Mouse (Mus musculus) frontal cortex, postnatal 14 days (tissue): ENCODE data around the gene Gga1.

Experiments
- DNase-seq, 2 experiments: peaks; one replicate each; pipeline ENCODE4 v3.0.0; 2022; ENCODE audit warnings: low spot score in 2 of 2

Gga1 gene

DNA sequence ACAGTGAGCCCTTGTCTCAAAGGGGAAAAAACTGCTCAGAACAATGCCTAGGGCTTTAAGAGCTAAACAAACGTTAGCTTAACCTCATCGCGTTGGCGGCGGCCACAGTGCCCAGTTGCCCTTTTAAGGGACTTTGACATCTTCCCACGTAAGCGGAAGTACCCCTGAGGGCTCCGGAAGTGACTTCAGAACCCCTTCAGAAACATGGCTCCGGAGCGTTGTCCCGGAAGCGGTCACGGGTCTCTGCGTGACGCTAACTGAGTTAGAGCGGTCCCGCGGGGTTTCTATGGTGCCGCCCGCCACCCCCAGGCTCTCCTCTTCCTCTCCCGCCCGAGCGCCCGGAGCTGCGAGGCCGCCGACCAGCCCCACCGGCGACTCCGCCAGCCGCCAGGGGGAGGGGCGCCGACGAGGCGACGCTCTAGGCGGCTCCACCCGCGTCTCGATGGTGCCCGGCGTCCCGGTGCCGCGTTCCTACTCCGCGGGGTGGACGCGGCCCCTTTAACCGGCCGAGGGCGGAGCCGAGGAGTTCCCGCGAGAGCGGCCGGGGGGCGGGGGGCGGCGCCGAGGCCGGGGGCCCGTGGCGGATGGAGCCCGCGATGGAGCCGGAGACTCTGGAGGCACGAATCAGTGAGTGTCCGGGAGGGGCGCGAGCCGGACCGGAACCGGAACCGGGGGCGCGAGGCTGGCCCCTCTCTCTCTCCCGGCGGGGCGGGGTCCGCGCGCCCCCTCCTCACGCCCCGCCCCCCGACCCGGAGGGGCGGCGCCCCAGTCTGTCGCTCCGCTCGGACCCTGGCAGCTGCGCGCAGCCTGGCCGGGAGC, at the start of gene Gga1:
Gene Gga1 (plus strand): TSS at position 200 of the 819 bp plus-strand sequence.
- DNase-seq = peak; percentile 93 to 95

DNA sequence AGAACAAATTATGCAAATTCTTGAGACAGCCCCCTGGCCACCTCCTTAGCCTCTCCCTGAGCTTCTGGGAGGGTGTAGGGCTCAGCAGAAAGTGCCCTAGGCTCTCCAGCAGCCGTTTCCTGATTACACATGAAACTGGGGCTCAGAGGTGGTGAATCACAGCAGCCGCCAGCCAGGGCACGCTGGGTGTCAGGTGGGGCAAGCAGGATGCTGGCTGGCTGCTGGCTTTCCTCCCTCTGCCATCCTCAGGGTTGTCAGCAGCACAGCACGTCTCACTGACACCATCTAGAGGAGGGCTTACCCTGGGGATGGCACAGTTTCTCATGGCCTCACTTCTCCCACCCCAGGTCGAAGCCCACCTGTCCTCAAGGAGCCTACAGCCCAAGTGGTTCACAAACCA, 48.7 kb upstream of the Gga1 start:
- DNase-seq = no peak

DNA sequence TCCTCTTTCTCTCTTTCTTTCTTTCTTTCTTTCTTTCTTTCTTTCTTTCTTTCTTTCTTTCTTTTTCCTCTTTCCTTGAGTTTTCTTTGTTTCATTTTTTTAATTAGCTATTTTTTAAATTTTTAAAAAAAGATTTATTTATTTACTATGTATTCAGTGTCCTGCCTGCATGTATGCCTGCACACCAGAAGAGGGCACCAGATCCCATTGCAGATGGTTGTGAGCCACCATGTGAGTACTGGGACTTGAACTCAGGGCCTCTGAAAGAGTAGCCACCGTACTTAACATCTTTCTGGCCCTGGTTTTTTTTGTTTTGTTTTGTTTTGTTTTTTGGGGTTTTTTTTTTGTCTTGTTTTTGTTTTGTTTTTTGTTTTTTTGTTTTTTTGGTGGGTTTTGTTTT, 47.4 kb upstream of the Gga1 start:
- no peak for DNase-seq

DNA sequence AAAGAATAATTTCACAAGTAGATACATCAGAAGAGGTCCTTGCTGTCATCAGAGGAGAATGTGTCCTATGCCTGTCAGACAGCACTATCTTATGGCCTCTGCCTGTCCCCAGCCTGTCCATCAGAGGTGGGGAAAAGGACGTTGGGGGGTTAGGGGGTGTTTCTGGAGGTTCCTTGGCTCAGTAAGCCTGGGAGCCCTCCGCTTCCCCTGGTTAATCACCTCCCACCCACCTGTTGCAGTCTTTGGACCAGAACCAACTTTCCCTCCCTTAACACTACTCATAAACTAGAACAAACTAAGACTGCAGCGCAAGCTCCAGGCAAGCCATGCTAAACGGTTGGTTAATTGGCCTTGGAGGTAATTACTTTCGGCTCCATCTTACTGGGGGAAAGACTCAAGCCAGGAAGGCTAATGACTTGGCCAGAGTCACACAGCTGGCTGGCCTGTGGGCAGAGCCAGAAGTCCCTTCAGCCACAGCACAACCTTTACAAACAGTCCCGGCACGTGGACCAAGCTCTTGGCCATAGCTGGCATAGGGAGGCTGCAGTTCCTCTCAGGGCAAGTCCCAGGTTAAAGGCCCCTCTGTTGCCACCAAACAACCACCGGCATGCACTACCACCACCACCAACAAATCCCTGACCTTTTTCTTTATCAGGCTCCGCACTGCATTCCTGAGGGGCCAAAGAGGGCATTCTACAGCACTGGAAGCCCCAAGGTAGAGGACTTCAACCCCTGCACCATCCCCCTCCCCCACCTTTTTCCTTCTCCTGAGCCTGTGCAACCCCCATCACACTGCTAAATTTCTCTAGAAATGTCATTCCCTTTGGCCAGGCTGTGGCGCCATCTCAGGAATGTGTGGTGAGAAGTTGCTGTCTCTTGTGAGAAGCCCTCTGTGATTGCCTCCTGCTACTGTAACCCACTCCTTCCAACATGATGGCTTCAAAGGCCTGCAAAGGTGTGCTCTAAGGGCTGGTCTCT, 46.0 kb upstream of the Gga1 start:
- DNase-seq = no peak

DNA sequence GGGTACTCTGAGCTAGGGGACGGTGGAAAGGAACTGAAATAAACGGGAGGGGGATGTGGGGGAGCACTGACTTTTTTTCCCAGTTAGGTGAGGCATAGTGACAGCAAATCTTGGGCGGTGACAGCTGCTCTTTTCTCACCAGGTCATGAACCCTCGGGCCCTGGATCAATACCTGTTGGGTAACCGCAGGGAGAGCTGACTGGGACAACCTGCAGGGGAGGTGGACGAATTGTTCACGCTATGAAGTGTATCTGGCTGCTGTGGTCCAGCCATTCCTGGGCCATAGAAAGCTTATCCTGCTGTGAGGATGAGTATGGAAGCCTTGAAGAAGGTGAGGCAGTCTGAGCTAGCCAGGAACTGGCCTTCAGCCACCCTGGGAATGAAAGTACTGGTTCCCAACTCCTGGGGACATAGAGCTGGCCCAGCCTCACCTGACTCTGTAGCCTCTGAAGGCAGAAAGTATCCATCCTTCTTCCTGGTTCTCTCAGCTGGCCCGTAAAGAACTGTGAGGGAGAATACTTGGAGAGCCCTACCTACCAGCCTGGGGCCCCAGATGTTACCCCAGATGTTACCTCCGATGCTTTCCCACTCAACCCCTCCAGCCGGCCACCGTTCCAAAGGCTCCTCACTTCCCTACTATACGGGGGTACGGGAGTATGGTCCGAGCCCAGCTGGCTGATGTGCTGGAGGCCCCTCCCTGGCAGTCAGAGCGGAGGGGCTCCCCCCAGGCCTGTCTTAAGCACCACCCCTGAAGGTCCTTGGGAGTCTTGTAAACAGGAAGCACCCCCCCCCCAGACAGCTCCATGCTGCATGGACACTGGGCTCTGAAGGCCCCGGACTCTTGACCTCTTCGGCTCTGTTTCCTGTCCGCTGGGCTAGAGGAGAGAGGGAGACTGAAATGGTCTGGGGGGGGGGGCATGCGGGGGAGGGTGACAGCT, 45.0 kb upstream of the Gga1 start:
- no peak for DNase-seq

DNA sequence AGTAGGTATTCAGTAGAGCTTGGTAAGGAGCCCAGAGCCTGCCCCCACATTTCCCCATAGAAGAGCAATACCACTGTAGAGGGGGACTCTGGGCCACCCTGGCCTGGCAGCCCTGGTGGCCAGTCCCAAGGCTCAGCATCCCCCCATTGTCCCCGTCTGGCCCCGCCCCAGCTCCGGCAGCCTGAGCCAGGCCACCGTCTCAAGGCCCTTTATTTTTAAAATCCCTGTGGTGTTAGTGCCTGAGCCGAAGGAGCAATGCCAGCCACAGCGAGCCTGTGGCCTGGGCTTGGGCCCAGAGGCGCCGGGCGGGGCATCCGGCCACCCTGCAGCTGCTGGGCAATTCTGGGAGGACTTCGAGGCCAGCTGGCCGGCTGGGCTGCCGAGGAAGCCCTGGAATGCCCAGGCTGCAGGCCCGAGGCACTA, 44.3 kb upstream of the Gga1 start:
- DNase-seq = peak; percentile 43 to 71

DNA sequence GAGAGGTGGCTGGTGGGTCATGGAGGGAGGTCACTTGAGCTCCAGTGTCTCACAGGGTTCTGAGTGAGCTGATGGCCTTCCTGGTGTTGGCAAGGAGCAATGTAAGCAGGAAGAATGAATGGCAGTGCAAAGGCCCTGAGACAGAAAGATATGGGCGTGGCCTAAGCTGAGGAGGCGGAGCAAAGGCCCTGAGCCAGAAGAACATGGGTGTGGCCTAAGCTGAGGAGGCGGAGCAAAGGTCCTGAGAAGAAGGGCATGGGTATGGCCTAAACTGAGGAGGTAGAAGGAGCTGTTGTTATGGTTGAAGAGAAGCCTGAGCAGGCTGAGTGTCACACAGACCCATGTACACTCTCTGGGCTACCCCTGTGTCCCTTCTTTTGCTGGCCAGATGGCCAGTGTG, 43.4 kb upstream of the Gga1 start:
- no peak for DNase-seq

DNA sequence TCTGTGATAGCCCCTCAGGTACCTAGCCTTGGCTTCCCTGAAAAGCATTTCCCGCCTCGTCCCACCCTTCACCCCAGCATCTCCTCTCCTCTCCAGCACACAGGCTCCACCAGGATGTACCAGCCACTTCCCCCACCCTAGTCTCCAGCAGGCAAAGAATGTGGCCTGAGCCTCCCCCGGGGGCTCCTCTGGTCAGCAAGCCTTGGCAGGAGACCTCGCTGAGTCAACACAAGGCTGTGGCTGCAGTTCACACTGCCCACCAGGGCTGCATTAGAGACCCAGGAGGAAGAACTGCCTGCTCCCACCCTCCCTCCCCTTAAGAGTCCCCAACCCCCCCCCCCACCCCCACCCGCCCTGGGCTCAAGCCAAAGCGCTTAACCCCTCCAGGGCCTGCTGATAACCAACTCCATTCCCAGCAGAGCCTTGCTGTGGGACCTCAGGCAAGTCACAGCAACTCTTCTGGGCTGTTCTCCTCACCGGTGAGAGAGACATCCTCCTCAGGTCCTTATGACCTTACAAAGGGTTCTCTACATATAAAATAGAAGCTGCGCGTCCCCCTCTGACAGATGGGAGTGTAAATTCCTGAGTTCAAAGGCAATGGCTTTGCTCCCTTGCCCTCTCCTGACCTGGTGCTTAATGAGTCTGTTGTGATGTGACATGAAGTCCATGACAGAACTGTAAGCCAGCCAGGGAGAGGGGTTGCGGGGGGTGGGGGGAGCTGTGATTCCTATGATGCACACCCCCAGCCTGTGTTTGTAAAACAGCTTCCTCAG, 42.6 kb upstream of the Gga1 start:
- DNase-seq = no peak

DNA sequence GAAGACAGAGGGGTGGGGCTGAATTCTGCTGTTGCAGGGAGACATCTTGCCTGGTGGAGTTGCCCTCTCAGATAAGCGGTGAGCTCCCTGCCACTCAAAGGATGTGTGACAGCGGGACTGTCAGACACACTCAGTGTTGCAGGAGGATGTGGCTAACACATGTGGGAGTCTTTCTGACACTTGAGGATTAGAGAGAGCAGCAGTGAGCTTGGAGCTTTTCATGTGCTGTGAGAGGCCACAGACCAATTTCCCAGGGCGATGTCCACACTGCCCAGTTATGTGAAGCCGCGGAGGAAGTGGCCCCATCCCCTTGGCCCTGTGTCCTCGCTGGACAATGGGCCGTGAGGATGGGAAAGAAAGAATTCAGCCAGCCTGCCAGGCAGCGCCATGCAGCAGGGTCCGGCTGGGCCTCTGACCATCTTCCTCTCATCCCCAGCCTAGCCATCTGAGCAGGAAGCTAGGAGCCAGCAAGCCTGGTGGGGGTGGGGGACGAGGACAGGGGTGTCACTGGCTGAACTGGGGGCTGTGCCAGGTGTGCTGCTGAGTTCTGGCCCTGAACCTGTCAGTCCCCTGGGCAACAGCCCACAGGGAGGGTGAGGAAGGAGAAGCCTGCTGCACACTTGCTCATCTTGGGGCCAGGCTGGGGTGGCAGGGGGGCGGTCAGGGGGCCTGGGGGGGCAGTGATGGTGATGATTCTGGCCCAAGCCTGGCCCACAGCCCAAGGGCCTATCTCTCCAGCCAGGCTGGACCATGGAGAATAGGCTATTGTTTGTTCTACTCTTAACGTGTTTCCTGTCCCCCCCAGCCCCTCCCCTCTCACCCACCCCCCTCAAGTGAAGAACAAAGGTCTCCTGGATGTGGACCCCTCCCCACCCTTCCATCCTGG, 41.5 kb upstream of the Gga1 start:
- no peak for DNase-seq

DNA sequence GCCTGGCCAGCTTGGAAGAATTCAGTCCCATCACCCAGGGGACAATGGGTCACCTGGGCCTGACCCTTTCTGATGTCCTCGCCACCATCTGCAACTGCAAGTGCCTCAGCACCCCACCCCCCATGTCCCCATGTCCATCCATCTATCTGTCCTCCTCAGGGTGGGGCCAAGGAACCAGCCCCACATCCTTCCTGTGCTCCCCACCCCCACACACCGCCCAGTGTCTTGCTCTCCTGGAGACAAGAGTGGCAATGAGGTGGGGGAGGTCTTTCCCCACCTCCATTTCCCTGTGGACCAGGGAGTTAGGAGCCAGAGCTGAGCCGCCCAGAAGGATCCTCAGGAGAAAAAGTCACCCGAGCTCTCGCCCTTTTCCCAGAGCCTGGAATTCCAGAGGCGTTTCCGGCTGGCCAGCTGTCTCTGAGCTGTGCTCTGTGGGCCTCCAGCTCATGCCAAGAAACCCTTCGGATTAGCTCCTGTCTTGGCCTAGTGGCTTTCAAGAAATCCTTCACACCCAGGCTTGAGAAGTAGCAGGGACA, 40.8 kb upstream of the Gga1 start:
- DNase-seq = no peak

DNA sequence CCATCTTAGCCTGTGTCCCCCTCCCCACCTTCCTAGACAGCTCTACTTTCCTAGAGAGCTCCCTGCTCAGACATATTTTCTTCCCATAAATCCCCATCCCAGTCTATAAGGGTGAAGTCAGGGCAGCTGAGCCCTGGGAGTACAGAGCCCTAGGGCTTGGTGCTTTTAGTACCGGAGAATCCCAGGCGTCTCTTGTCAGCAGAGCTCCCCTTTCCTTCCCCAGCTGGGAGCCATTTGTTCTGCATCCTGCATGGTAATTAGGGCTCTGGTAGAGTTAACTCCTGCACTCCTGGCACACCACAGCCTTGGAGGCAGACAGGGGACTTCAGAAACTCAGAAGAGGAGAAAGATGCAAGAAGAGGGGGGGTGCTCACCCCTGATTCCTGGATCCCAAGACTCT, 37.2 kb upstream of the Gga1 start:
- DNase-seq = no peak

DNA sequence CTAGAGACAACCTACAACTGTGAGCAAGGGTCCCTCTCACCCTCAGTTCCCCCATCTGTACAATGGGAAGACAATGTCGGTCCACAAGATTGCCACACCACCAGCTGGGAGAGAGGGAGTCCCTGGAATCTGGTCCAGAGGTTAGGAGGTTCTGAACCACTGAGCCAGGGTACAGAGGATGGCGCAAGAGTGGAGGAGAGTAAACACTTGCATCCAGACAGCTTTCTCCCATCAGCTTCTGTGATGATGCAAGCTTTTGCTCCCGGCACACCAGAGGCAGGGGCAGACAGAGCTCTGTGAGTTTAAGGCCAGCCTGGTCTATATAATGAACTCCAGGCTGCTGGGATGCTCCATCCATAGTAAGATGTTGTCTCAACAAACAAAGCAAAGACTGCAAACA, 36.7 kb upstream of the Gga1 start:
- no peak for DNase-seq

DNA sequence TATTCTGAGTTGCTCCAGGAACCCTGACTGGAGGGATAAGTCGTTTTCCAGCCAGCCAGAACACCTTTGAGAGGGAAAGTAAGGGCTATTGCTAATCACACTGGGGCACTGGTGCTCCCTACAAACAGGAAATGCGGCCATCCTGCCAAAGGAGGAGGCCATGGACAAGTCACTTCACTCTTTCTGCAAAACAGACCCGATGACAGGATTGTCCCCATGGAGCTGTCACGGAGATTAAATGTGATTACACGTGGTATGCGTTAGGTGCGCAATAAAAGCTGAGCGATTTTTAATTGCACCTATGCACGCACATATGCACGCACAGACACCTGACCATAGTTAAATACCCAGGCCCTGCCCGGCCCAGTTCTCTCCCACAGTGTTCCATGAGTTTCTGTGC, 36.2 kb upstream of the Gga1 start:
- DNase-seq = no peak

DNA sequence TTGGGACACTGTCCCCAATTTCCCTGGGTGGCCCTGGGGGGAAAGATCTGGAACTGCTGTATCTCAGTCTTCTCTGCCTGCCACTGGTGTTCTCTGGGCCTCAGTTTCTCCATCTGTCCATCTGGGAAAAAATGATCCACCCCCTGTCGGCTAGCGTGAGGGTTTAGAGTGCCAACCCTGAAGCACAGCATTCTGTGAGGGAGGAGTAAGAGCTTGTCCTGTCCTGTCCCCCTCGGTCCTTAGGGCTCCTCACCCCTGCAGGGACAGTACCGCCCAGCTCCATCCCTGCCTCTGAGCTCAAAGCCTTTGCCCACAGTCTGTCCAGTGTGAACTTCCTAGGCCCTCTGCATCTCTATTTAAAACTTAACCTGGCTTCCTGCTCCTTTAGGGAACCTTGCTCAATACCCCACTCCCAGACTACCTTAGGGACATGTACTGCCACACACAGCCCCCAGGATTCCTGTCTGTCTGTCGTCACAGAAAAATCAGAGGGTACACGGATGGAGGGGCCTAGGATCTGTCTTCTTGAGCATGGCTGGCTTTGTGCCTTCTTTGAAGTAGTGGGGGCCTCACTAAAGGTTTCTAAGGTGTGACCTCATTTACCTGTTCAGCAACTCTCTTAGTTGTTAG, 35.7 kb upstream of the Gga1 start:
- DNase-seq = no peak

DNA sequence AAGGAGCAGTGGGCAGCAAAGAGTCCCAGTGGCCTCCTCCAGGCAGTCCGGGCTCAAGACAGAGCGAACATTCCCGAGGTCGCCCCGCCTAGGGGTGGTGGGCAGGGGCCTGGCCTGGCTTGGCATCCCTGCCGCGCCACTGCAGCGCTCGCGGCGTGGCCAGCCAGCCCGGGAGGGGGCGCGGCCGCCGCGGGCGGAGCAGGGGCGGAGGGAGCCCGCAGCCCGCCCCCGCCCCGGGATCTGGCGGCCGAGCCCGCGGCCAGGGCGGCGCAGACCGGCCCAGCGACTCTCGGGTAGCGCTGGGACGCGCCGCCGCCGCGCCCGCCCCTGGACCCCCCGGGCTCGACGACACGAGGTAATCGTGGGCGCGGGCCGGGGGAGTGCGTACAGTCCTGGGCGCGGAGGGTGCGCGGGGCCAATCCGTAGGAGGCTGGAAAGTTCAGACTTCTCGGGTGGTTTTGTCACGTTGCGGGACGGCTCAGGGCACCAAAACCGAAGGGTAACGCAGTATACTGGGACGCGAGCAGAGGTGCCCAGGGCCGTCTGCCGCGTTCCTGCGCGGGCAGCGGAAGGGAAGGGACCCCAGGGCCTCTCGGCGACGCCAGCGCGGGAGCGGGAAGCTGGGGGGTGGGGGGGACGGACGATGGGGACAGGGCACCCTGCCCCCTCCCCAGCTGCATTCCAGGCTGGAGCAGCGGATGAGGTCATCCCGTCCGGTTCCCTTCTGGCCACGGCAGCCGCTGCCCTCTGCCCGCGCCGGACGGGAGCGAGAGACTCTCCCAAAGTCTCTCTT, 34.4 kb upstream of the Gga1 start, which contains the start of gene Cdc42ep1:
Gene Cdc42ep1 (plus strand): TSS at position 254 of the 793 bp plus-strand sequence.
- no peak for DNase-seq

DNA sequence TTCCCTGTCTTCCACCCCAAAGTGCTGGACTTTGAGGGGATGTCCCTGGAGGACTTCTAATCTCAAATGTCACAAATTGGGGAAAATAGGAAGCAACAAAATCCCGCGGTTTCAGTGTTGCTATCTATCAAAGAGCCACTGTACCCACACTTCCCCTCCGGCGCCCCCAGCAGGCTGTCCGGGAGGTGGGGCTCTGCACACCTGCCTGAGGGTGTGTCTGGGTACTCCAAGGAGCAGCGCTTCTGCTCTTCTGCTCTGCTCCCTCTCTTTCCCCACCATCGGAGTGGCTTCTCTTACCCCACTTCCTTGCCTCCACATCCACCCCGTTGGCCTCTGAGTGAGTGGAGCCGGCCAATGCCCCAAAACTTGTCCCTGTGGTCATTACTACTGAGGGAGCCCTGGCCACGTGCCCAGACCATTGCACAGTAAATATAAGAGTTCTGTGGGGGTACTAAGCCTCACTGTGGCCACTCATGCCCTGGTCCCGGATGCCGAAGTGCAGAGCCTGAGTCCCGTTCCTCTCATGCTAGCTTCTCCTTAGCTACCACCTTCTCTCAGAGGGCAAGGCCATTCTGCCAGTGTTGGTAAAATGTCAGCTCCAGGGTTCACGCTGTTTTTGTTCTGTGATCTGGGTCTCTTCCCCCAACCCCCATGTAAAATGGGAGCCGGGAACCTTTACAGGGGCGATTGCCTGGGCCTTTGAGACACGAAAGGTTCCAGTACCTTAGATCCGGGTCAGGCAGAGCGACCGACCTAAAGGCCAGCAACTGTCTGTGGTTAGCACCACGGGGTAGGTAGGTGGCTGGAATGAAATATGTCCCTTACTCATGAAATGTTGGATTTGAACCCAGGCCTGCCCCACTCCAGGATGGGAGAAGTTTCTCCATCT, 33.2 kb upstream of the Gga1 start:
- no peak for DNase-seq

DNA sequence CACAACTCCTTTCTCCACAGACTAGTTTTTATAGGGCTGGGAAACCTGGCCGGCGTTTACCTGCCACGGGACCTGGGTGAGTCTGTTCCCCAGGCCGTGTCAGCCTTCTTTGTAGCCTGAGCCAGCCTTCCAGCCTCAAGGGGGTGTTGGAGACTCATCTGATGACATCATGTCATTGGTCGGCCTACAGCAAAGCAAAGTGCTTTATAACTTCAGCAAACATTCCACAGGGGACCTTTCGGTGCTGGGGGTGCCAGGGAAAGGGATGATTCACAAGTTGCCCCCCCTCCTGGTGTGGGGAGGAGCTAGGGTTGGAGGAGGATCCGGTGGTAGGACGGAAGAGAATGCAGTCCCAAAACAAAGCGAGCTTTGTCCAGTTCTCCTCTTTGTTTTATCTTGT, 32.2 kb upstream of the Gga1 start:
- no peak for DNase-seq
